Mouse (Mus musculus): ENCODE measurements around the gene Grhpr. TPM values are rescaled to one million over a fixed set of nuclear protein-coding genes. Genes with fewer than 3 reads are reported as not detected.

Gene Grhpr
- polyA plus RNA-seq, 1 experiment from 2014 or later = 102 TPM

- Histone ChIP-seq H3K9ac (no peak overlapping the region), H3K4me2 (replicated peaks) (no peak overlapping the region), H3K27me3 (replicated peaks) (no peaks in the 10 kb centered on the region), H3K4me1 (replicated peaks) (no peaks in the 10 kb centered on the region), H3K9me3 (no peaks in the 10 kb centered on the region), H3K27ac (no peak overlapping the region), H3K36me3 (no peaks in the 10 kb centered on the region), H3K4me3 (replicated peaks) (no peak overlapping the region)
- ATAC-seq = no peak
- 87% methylated on average over 6 of the region's 6 CpGs for WGBS
Measured at GRCm38 (mm10) chr4:45000001-45000400, 18.8 kb downstream of the Grhpr start.

- H3K36me3 ChIP-seq = no peaks in the 10 kb centered on the region
- no peaks in the 10 kb centered on the region for H3K27me3 ChIP-seq (replicated peaks)
- no peak overlapping the region for H3K27ac ChIP-seq
- no peak overlapping the region for H3K9ac ChIP-seq
- no peak overlapping the region for H3K4me3 ChIP-seq (replicated peaks)
- peaks cover 7% of the 10 kb centered on the region; the same call in 1 of the 2 replicates for H3K4me1 ChIP-seq (replicated peaks)
- H3K9me3 ChIP-seq = no peaks in the 10 kb centered on the region
- no peak overlapping the region for H3K4me2 ChIP-seq (replicated peaks)
- 72% methylated on average over 3 of the region's 3 CpGs for WGBS
- peak; percentile 70; the same call in 1 of the 2 replicates for ATAC-seq
Measured at GRCm38 (mm10) chr4:45005452-45005851, 24.3 kb downstream of the Grhpr start.

- H3K36me3 ChIP-seq = no peaks in the 10 kb centered on the region
- no peaks in the 10 kb centered on the region for H3K9me3 ChIP-seq
- H3K27ac ChIP-seq = peak overlapping the region; percentile 89
- peaks cover 19% of the 10 kb centered on the region for H3K4me1 ChIP-seq (replicated peaks)
- ATAC-seq = no peak
- peak overlapping the region; percentile 34 for H3K9ac ChIP-seq
- H3K4me2 ChIP-seq (replicated peaks) = peak overlapping the region; percentile 55
- no peaks in the 10 kb centered on the region for H3K27me3 ChIP-seq (replicated peaks)
- peak overlapping the region; percentile 57 for H3K4me3 ChIP-seq (replicated peaks)
- 6% methylated on average over 11 of the region's 11 CpGs for WGBS
Measured at GRCm38 (mm10) chr4:45010806-45011415, 29.7 kb downstream of the Grhpr start.

- Histone ChIP-seq H3K4me2 (replicated peaks) (peak overlapping the region; percentile 55), H3K27ac (peak overlapping the region; percentile 89), H3K36me3 (no peaks in the 10 kb centered on the region), H3K9me3 (no peaks in the 10 kb centered on the region), H3K4me3 (replicated peaks) (peak overlapping the region; percentile 57), H3K27me3 (replicated peaks) (no peaks in the 10 kb centered on the region), H3K9ac (peak overlapping the region; percentile 66), H3K4me1 (replicated peaks) (peaks cover 19% of the 10 kb centered on the region)
- ATAC-seq = peak; percentile 72
- under 1% methylated on average over 31 of the region's 31 CpGs for WGBS
Measured at GRCm38 (mm10) chr4:45011581-45012104, 30.4 kb downstream of the Grhpr start.

GRCm38 (mm10) chr4:45012105-45012975 lies 31.1 kb downstream of the Grhpr start, which contains the start of gene Zbtb5:
Gene Zbtb5 (minus strand): TSS chr4:45012412.
- Histone ChIP-seq H3K9ac (peak within 1 kb of the TSS; percentile 66), H3K4me3 (replicated peaks) (peak within 1 kb of the TSS; percentile 57), H3K4me2 (replicated peaks) (peak within 1 kb of the TSS; percentile 66), H3K4me1 (replicated peaks) (peaks cover 19% of the 10 kb centered on the region), H3K27ac (peak within 1 kb of the TSS; percentile 89), H3K36me3 (no peaks in the 10 kb centered on the region), H3K9me3 (no peaks in the 10 kb centered on the region), H3K27me3 (replicated peaks) (no peaks in the 10 kb centered on the region)
- under 1% methylated on average over 63 of the region's 63 CpGs for WGBS
- peak; percentile 98 for ATAC-seq

- Histone ChIP-seq H3K27ac (peak overlapping the region; percentile 83), H3K9me3 (no peaks in the 10 kb centered on the region), H3K27me3 (replicated peaks) (no peaks in the 10 kb centered on the region), H3K36me3 (no peaks in the 10 kb centered on the region), H3K4me3 (replicated peaks) (peak overlapping the region; percentile 57), H3K9ac (peak overlapping the region; percentile 63), H3K4me1 (replicated peaks) (peaks cover 19% of the 10 kb centered on the region), H3K4me2 (replicated peaks) (peak overlapping the region; percentile 66)
- WGBS = 1% methylated on average over 13 of the region's 13 CpGs
- no peak for ATAC-seq
Measured at GRCm38 (mm10) chr4:45013031-45013431, 31.8 kb downstream of the Grhpr start.

- H3K9ac ChIP-seq = peak overlapping the region; percentile 63
- no peaks in the 10 kb centered on the region for H3K36me3 ChIP-seq
- 2% methylated on average over 2 of the region's 2 CpGs for WGBS
- H3K4me3 ChIP-seq (replicated peaks) = peak overlapping the region; percentile 57
- H3K9me3 ChIP-seq = no peaks in the 10 kb centered on the region
- peaks cover 19% of the 10 kb centered on the region for H3K4me1 ChIP-seq (replicated peaks)
- peak overlapping the region; percentile 66 for H3K4me2 ChIP-seq (replicated peaks)
- no peak for ATAC-seq
- no peaks in the 10 kb centered on the region for H3K27me3 ChIP-seq (replicated peaks)
- no peak overlapping the region for H3K27ac ChIP-seq
Measured at GRCm38 (mm10) chr4:45013537-45013936, 32.3 kb downstream of the Grhpr start.

GRCm38 (mm10) chr4:45015615-45016014 lies 34.4 kb downstream of the Grhpr start:
- ATAC-seq = no peak
- peaks cover 20% of the 10 kb centered on the region for H3K4me1 ChIP-seq (replicated peaks)
- H3K4me3 ChIP-seq (replicated peaks) = no peak overlapping the region
- no peak overlapping the region for H3K9ac ChIP-seq
- 11% methylated on average over 3 of the region's 3 CpGs for WGBS
- no peak overlapping the region for H3K27ac ChIP-seq
- no peak overlapping the region for H3K4me2 ChIP-seq (replicated peaks)
- H3K27me3 ChIP-seq (replicated peaks) = no peaks in the 10 kb centered on the region
- no peaks in the 10 kb centered on the region for H3K36me3 ChIP-seq
- H3K9me3 ChIP-seq = no peaks in the 10 kb centered on the region

- peak within 1 kb of the TSS; percentile 63 for H3K4me3 ChIP-seq (replicated peaks)
- H3K27me3 ChIP-seq (replicated peaks) = no peaks in the 10 kb centered on the region
- H3K27ac ChIP-seq = no peak within 1 kb of the TSS
- peak within 1 kb of the TSS; percentile 90 for H3K4me2 ChIP-seq (replicated peaks)
- H3K4me1 ChIP-seq (replicated peaks) = peaks cover 12% of the 10 kb centered on the region
- no peaks in the 10 kb centered on the region for H3K9me3 ChIP-seq
- no peaks in the 10 kb centered on the region for H3K36me3 ChIP-seq
- peak within 1 kb of the TSS; percentile 58 for H3K9ac ChIP-seq
- ATAC-seq = peak; percentile 93
- under 1% methylated on average over 29 of the region's 29 CpGs for WGBS
Measured at GRCm38 (mm10) chr4:45018452-45018980, 37.3 kb downstream of the Grhpr start, which contains the start of gene Polr1e. Gene Polr1e (plus strand): TSS chr4:45018583.

- H3K27me3 ChIP-seq (replicated peaks) = no peaks in the 10 kb centered on the region
- no peaks in the 10 kb centered on the region for H3K36me3 ChIP-seq
- no peaks in the 10 kb centered on the region for H3K9me3 ChIP-seq
- peak overlapping the region; percentile 58 for H3K9ac ChIP-seq
- H3K27ac ChIP-seq = no peak overlapping the region
- ATAC-seq = no peak
- peaks cover 9% of the 10 kb centered on the region; the same call in 1 of the 2 replicates for H3K4me1 ChIP-seq (replicated peaks)
- 1% methylated on average over 14 of the region's 14 CpGs for WGBS
- H3K4me3 ChIP-seq (replicated peaks) = peak overlapping the region; percentile 63
- H3K4me2 ChIP-seq (replicated peaks) = peak overlapping the region; percentile 90
Measured at GRCm38 (mm10) chr4:45019009-45019408, 37.8 kb downstream of the Grhpr start.

- Histone ChIP-seq H3K9ac (no peak overlapping the region), H3K4me2 (replicated peaks) (no peak overlapping the region), H3K4me1 (replicated peaks) (no peaks in the 10 kb centered on the region), H3K4me3 (replicated peaks) (no peak overlapping the region), H3K27ac (no peak overlapping the region), H3K27me3 (replicated peaks) (no peaks in the 10 kb centered on the region), H3K36me3 (peaks cover 6% of the 10 kb centered on the region), H3K9me3 (no peaks in the 10 kb centered on the region)
- WGBS = 96% methylated on average over 4 of the region's 4 CpGs
- no peak for ATAC-seq
Measured at GRCm38 (mm10) chr4:45026459-45026858, 45.3 kb downstream of the Grhpr start.

GRCm38 (mm10) chr4:45032586-45032985 lies 51.4 kb downstream of the Grhpr start:
- Histone ChIP-seq H3K27ac (no peak overlapping the region), H3K9ac (no peak overlapping the region), H3K4me2 (replicated peaks) (no peak overlapping the region), H3K4me1 (replicated peaks) (peaks cover 5% of the 10 kb centered on the region; the same call in 1 of the 2 replicates), H3K9me3 (no peaks in the 10 kb centered on the region), H3K36me3 (peaks cover 6% of the 10 kb centered on the region), H3K4me3 (replicated peaks) (no peak overlapping the region), H3K27me3 (replicated peaks) (no peaks in the 10 kb centered on the region)
- WGBS = 90% methylated on average over 9 of the region's 9 CpGs
- no peak for ATAC-seq

All from intestine, embryonic 15.5 days (tissue).